Mouse (Mus musculus): ENCODE measurements around the gene Mgat4a. TPM values are rescaled to one million over a fixed set of nuclear protein-coding genes. Genes with fewer than 3 reads are reported as not detected.

Gene Mgat4a
- total RNA-seq, 2 experiments from 2014 or later: 3.4 to 6.0 TPM

DNA sequence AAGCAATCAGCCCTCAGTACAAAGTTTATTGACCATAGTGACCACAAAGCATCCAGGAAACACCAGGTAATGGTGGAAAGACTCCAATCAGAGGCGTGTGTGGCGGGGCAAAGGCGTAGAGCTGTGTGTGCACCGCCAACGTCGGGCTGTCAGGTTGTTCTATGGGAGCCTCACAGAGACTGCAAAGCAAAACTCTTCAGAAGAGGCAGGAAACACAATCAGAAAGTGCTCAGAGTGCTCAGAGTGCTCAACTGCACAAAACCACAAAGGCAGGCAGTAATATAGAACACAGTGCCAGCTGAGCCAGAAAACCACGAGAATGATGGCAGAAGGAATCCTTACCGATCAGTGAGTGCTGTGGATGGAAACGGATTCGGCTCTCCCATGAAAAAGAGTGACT lies 67.6 kb downstream of the Mgat4a start:
- no peak for DNase-seq
- intact Hi-C loops (cut with DNase I): loop anchor here (5.0 kb wide), 1 partner anchor 159 kb away; no protein-coding TSS in a partner anchor

DNA sequence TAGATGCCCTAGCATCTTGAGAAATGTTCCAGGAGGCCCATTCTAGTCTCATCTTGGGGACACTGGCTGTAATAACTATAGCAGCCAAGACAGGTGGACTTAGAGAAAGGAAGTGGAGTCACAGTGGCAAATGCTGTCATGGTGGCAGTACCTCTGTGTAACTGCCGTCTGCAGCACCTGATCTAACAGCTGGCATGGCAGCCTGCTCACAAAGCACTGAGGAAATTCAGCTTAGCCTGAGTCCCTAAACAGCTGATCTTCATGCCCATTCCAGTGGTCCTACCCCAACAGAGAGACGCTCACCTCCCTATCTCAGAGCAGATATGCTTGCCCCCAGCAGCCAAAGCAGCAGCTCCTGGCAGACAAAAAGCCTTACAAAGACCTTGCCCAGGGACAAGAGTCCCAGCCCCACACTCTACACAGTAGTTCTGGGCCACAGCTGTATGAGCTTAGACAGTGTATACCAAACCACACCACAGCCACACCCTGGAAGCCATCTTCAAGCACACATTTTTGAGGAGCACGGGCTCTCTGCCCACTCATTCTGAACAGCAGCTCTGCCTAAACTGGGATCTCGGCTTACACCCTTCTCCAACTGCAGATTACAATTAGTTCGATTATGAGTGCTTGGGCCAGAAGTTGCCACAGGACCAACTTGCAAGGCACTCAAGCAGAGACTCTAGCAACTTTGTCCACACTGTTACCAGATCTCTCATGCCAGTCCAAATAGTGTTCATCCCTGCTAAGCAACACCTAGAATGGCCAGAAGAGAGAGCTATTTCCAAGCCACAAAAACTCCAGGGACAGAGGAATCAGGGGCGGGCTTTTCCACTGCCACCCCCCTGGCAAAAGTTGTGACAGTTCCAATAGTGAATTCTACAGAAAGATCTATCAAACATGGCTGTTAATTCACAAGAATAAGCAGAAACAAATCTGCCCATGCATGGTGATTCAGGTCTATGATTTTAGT lies 69.4 kb downstream of the Mgat4a start:
- DNase-seq: no peak
- intact Hi-C loops (cut with DNase I): loop anchor here (5.0 kb wide), 1 partner anchor 161 kb away; no protein-coding TSS in a partner anchor

- no peak for DNase-seq
- intact Hi-C loops (cut with DNase I): no loop called here
These were observed 71.8 kb downstream of the Mgat4a start for GRCm38 (mm10) chr1:37469007-37469406.

- intact Hi-C loops (cut with DNase I): no loop called here
- DNase-seq: no peak
These were observed 73.0 kb downstream of the Mgat4a start for GRCm38 (mm10) chr1:37467806-37468205.

- no peak for DNase-seq
- intact Hi-C loops (cut with DNase I): no loop called here
These were observed 74.4 kb downstream of the Mgat4a start for GRCm38 (mm10) chr1:37466322-37466995.

- intact Hi-C loops (cut with DNase I): no loop called here
- no peak for DNase-seq
These were observed 75.9 kb downstream of the Mgat4a start for GRCm38 (mm10) chr1:37464878-37465452.

DNA sequence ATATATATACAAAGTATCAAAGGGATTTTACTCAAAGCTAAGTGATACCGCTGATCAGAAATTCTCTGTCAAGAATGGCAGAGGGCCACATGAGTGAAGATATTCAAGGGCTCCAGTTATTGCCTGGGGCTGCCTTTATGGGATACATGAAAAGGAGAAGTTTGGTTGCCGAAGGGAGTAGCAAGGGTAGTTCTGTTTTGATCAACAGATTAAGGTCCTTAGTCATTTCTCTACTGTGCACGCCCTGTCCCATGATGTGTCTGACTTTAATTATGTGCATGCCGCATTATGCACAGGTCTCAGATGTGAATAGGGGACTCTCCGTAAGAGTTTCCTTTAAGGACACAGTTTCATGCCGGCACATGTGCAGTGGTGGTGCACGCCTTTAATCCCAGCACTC lies 83.3 kb downstream of the Mgat4a start:
- intact Hi-C loops (cut with DNase I): no loop called here
- no peak for DNase-seq

GRCm38 (mm10) chr1:37451270-37451669 lies 89.5 kb downstream of the Mgat4a start:
- intact Hi-C loops (cut with DNase I): no loop called here

DNA sequence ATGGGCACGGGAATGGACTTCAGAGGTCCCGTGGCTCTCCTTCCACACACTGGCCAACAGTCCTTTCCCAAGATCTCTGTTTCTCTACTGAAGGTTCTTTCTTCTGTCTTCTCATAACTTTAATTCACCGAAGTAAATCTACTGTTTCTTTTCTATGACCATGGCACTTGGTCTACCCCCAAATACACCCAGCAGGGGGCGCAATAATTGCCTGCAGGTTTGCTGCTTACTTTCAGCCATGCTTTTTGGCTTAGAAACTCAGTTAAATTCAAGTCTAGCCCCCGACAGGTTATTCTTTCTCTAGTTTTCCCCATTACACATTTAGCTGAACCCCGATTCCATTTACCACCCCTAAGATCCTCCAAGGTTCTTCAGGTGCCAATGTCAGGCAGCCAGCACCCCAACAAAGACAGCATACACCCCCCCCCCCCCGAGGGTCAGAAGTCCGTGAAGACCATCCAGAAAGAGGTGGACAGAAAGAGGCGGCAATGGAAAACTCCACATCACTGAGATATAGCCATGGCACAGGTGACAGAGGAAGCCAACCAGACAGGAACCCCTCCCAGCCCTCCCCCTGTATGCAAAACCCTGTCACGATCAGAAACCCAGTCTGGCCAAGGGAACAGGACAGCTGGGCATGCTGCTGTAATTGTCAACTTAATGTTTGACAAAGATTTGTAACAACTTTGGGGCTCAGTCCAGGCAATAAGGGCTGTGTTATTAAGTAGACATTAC lies 92.3 kb downstream of the Mgat4a start:
- DNase-seq: peak in 1 of 2 experiments; percentile 30
- intact Hi-C loops (cut with DNase I): loop anchor here (5.0 kb wide), 1 partner anchor 189 kb away; no protein-coding TSS in a partner anchor

More at GRCm38 (mm10) chr1:37451270-37451669, 89.5 kb downstream of the Mgat4a start:
- DNase-seq: no peak

- no peak for DNase-seq
- intact Hi-C loops (cut with DNase I): no loop called here
These were observed 97.7 kb downstream of the Mgat4a start for GRCm38 (mm10) chr1:37442848-37443835.

DNA sequence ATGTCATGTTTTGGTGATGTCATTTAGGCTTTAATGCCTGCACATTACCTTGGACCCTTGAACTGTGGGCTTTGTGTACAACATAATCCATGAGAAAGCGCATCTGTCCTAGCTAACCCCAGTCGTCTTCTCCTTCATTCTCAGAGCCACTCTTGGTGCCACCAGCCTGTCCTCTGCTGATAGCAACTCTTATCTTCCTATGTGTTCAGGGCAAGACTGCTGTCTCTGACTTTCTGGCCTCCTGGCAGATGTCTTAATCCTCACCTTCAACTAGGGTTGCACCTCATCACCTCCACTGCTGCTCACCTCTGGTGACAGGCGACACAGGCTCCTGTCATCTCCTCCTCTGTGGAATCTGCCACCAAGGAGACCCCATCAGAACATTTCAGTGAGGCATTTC lies 104.4 kb downstream of the Mgat4a start:
- no peak for DNase-seq
- intact Hi-C loops (cut with DNase I): loop anchor here (10.0 kb wide), 1 partner anchor 428 kb away; the partner anchor contains the start of gene Tsga10

DNA sequence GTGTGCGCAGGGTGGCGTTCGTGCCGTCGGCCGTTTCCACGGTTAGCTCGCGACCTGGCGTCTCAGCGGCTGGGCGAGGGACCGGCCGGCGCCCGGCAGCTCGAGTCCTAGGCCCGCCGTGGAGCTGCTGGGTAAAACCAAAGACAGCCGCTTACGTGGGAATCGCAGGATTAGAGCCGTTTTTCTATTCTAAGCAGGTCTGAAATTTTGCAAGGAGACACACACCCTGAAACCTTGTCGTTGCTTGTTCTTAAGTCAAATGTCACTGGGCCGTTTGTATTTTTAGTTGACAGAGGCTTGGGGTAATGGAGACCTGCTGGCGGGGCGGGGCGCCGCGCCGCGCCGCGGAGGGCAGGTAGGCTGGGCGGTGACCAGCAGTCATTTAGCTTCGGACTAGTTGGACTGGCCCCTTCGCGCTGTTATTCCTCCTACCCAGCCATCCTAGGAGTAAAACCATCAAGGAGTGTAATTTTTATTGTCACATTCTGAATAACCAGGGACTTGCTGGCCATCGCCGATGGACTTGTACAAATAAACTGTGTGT lies 110.4 kb downstream of the Mgat4a start:
- intact Hi-C loops (cut with DNase I): loop anchor here (10.0 kb wide), 1 partner anchor 434 kb away; the partner anchor contains the start of gene Tsga10
- no peak for DNase-seq

- intact Hi-C loops (cut with DNase I): loop anchor here (10.0 kb wide), 1 partner anchor 435 kb away; the partner anchor contains the start of gene Tsga10
- DNase-seq: peak; percentile 92 to 93
These were observed 111.2 kb downstream of the Mgat4a start, which contains the start of the genes Coa5 and Unc50 for GRCm38 (mm10) chr1:37429366-37430296. Gene Coa5 (minus strand): TSS chr1:37430103. Gene Unc50 (plus strand): TSS chr1:37430139.

GRCm38 (mm10) chr1:37428911-37429310 lies 111.9 kb downstream of the Mgat4a start:
- no peak for DNase-seq
- intact Hi-C loops (cut with DNase I): no loop called here

DNA sequence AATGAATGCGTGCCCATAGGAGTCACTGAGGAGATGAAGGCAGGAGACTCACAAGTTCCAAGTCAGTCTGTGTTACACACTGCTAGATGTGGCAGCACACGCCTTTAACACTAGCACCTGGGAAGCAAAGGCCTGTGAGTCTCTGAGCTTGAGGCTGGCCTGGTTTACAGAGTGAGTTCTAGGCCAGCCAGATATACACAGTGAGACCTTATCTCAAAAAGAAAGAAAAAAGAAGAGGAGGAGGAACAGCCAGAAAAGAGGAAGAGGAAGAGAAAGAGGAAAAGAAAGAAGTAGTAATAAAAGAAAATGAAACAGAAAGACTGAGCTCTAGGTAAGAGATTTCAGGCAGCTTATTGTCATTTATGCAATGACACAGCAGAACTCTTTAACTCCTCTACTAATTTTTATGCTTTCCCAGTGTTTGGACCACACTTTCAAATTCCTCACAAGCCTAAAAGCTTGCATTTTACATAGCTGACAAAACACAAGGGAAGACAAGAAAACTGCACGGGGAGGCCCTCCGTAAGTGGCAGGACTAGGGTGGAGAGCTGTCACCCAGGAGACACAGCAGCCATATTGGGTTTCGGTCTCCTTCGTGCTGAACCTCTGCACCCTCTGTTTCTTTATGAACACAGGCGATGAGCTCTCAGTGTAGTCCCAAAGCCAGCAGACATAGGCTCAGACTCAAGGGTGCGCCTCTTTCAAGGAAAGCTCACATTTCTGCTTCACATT lies 113.5 kb downstream of the Mgat4a start:
- intact Hi-C loops (cut with DNase I): no loop called here
- no peak for DNase-seq

DNA sequence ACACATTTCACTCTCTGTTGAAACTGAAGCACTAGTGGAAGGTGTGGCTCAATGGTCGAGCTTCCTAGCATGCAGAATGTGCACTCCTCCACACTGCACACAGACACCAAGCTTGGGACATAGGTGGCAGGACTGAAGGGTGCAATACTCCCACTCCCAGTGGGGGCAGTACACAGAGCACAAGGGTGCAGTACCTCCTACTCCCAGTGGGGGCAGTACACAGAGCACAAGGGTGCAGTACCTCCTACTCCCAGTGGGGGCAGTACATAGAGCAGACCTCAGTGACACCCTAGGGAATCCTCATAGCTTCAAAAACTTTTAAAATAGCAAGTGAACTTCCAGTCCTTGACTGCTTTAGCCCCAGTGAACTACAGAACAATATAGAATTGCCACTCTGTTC lies 121.4 kb downstream of the Mgat4a start:
- DNase-seq: peak in 1 of 2 experiments; percentile 35
- intact Hi-C loops (cut with DNase I): no loop called here

GRCm38 (mm10) chr1:37415394-37415793 lies 125.4 kb downstream of the Mgat4a start:
- intact Hi-C loops (cut with DNase I): no loop called here
- no peak for DNase-seq

Measured in gastrocnemius, postnatal 36 days (tissue).